Mouse (Mus musculus) yolk sac, embryonic 10.5 days (tissue): ENCODE results near the gene Tsc22d1.

ENCODE experiments used
- DNase-seq: peaks from one replicate; pipeline ENCODE4 v3.0.0-alpha.2; 2017; ENCODE audit warnings: low spot score

Tsc22d1 gene

GRCm38 (mm10) chr14:76518217-76518616 is 103.5 kb downstream of the Tsc22d1 start:
- DNase-seq: no peak

GRCm38 (mm10) chr14:76520606-76521005 is 105.8 kb downstream of the Tsc22d1 start:
- peak; percentile 82 for DNase-seq

- DNase-seq: no peak
These were observed 106.5 kb downstream of the Tsc22d1 start for GRCm38 (mm10) chr14:76521308-76521707.

GRCm38 (mm10) chr14:76523344-76523743 is 108.6 kb downstream of the Tsc22d1 start:
- no peak for DNase-seq

GRCm38 (mm10) chr14:76526467-76526866 is 111.7 kb downstream of the Tsc22d1 start:
- no peak for DNase-seq

GRCm38 (mm10) chr14:76527030-76527719 is 112.4 kb downstream of the Tsc22d1 start:
- DNase-seq: no peak

- no peak for DNase-seq
These were observed 113.1 kb downstream of the Tsc22d1 start for GRCm38 (mm10) chr14:76527758-76528313.

GRCm38 (mm10) chr14:76528641-76529040 is 113.9 kb downstream of the Tsc22d1 start:
- no peak for DNase-seq

- DNase-seq: no peak
These were observed 116.4 kb downstream of the Tsc22d1 start for GRCm38 (mm10) chr14:76531027-76531660.

GRCm38 (mm10) chr14:76532257-76533169 is 117.8 kb downstream of the Tsc22d1 start:
- DNase-seq: peak; percentile 85

- DNase-seq: peak; percentile 80
These were observed 118.5 kb downstream of the Tsc22d1 start for GRCm38 (mm10) chr14:76533170-76533815.

- DNase-seq: no peak
These were observed 120.3 kb downstream of the Tsc22d1 start for GRCm38 (mm10) chr14:76535096-76535495.

GRCm38 (mm10) chr14:76536921-76537320 is 122.2 kb downstream of the Tsc22d1 start:
- DNase-seq: peak; percentile 77

GRCm38 (mm10) chr14:76540005-76540670 is 125.4 kb downstream of the Tsc22d1 start:
- no peak for DNase-seq

GRCm38 (mm10) chr14:76541341-76541740 is 126.6 kb downstream of the Tsc22d1 start:
- peak; percentile 60 for DNase-seq

GRCm38 (mm10) chr14:76544136-76544535 is 129.4 kb downstream of the Tsc22d1 start:
- DNase-seq: no peak

GRCm38 (mm10) chr14:76555263-76556030 is 140.7 kb downstream of the Tsc22d1 start:
- DNase-seq: no peak

GRCm38 (mm10) chr14:76556031-76556851 is 141.5 kb downstream of the Tsc22d1 start:
- peak; percentile 58 for DNase-seq

GRCm38 (mm10) chr14:76556852-76557208 is 142.1 kb downstream of the Tsc22d1 start, which contains the start of gene Serp2:
Serp2 (minus strand) TSS chr14:76556889.
- no peak for DNase-seq
